Mouse (Mus musculus) testis, adult 2 months (tissue): ENCODE data around the gene Tmem131l.

Experiments
- CTCF ChIP-seq: fragments of 200-500 bp; IDR thresholded peaks from 2 replicates; pipeline ENCODE4 v1.5.1; 2012; ENCODE audit warnings: low read depth, mild to moderate bottlenecking, inconsistent platforms, low read length, moderate library complexity; ENCODE audit not compliant: control insufficient read depth, insufficient read depth, insufficient replicate concordance
- POLR2A ChIP-seq: fragments of 200-500 bp; IDR thresholded peaks from 2 replicates; pipeline ENCODE4 v1.6.1; 2012; ENCODE audit warnings: low read depth, mild to moderate bottlenecking, inconsistent platforms, low read length, moderate library complexity; ENCODE audit not compliant: control insufficient read depth

GRCm38 (mm10) chr3:84061523-84062453, 21.8 kb upstream of the Tmem131l start:
- no peak for TF ChIP-seq CTCF
- TF ChIP-seq POLR2A: no peak
